Mouse (Mus musculus): ENCODE measurements at regions not wholly inside any gene's neighbourhood (a gene's known extent, or its start where the extent isn't known, plus 50 kb on each side); places are given as distances from the start of the nearest gene placed in this dataset.

- TF ChIP-seq CTCF (IDR thresholded peaks at IDR 0.05; ENCODE audit: low read depth, low read length) (no peak), POLR2A (IDR thresholded peaks at IDR 0.05; ENCODE audit: borderline replicate concordance, low read depth, low read length) (no peak)
Observed at GRCm38 (mm10) chr9:41366405-41366804, 204.9 kb upstream of the Ubash3b start.
